Mouse (Mus musculus): ENCODE results near the gene Gm40193.
"Not testable (repeated sequence)": the region's sequence is repeated elsewhere in the genome, so short reads cannot be mapped to it uniquely, and the experiment has no call there.

Gm40193 gene

GRCm38 (mm10) chr11:70532839-70533238 lies at the start of gene Gm40193:
Gene Gm40193 (minus strand): TSS chr11:70532939.
- in situ Hi-C loops (cut with MboI; ENCODE audit: unreplicated experiment in 2 of 2) = no loop called here

DNA sequence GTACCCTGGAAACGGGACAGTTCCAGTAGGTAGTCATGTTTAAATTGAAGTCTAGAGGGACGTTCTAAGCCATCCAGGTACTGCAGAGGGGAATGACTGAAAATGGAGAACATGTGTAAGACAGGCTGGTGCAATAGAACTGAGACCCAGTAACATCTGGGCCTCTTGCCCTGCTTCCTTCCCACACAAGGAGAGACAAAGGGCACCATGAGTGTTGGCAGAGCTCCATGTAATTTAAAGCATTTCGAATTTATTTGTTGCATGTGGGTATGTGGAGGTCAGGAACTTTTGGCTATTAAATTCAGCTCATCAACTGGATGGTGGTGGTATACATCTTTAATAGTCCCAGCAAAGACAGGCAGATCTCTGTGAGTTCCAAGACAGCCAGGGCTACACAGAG lies 49.5 kb upstream of the Gm40193 start:
- in situ Hi-C loops (cut with MboI; ENCODE audit: unreplicated experiment in 2 of 2) = no loop called here

GRCm38 (mm10) chr11:70580921-70581320 lies 48.2 kb upstream of the Gm40193 start:
- in situ Hi-C loops (cut with MboI; ENCODE audit: unreplicated experiment in 2 of 2) = no loop called here

- in situ Hi-C loops (cut with MboI; ENCODE audit: unreplicated experiment in 2 of 2) = no loop called here
Observed at GRCm38 (mm10) chr11:70580358-70580720, 47.6 kb upstream of the Gm40193 start.

DNA sequence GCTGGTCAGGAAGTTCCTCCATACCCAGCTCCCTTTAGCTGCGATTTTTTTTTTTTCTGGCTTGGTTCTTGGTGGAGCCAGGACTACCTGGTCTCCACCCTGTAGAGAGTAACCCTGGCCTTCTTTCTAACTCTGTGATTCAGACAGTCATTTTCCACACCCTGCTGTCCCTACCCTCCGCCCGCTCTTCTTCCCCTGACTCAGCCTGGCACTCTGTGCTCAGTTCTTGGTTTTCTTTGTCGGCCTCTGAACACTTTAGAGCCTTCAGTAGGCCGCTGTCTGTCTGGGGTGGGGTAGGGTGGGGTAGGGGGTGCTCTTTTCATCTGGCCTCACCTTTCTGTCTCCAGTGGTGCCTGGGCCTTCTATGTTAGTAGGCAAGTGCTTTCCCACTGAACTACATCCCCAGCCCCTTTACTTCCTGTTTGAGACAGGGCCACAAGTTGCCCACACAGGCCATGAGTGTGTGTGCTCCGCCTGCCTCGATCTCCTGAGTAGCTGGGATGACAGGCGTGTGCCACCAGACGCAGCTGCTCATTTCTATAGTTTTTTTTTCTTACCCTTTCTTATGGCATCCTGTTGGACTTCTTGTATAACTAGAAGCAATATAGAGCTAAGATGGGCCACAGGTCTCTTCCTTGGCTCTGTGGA lies 47.1 kb upstream of the Gm40193 start:
- in situ Hi-C loops (cut with MboI; ENCODE audit: unreplicated experiment in 2 of 2) = no loop called here

GRCm38 (mm10) chr11:70578962-70579361 lies 46.2 kb upstream of the Gm40193 start:
- in situ Hi-C loops (cut with MboI; ENCODE audit: unreplicated experiment in 2 of 2) = no loop called here

DNA sequence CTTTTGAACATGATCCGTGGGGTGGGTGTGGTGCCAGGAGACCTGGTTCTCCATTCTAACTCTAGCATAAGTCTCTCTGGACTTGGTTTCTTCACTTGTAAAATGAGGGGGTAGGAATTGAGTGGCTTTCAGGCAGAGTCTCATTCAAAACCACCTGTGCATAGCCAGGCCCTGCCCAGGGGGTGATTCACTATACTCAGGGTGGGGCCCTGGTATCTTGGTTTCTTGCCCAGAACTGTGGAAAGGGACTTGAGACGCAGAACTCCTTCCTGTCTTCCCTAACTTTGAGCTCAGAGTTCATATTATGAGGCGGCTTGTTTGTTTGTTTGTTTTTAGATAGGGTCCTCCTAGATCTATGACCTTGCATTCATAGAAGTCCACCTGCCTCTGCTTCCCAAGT lies 44.5 kb upstream of the Gm40193 start:
- in situ Hi-C loops (cut with MboI; ENCODE audit: unreplicated experiment in 2 of 2) = no loop called here

- in situ Hi-C loops (cut with MboI; ENCODE audit: unreplicated experiment in 2 of 2) = no loop called here
Observed at GRCm38 (mm10) chr11:70573872-70574271, 41.1 kb upstream of the Gm40193 start.

DNA sequence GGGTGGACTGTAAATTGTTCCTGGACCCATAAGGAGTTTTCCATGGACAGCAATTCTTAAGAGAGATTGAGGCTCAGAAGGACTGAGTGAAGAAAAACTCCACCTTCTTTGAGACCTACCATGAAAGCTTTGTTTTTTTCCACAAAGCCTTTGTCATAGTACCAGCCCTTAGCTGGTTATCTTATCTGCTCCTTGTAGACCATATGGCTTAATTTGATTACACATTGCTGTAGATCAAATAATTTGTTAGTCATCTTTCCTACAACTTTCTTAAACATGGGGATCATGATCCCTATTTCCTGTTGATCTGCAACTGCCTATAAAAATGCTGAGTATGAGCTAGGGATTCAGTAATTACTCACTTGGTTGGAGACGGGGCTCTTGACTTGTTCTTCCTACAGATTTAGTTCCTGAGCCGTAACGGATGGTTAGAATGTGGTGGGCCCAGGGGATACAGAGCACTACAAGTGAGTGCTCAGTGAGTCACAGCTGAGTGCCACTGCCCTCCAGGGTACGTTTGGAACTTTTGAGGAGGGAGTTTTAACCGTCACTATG lies 39.7 kb upstream of the Gm40193 start:
- in situ Hi-C loops (cut with MboI; ENCODE audit: unreplicated experiment in 2 of 2) = no loop called here

- in situ Hi-C loops (cut with MboI; ENCODE audit: unreplicated experiment in 2 of 2) = no loop called here
Observed at GRCm38 (mm10) chr11:70571641-70572040, 38.9 kb upstream of the Gm40193 start.

GRCm38 (mm10) chr11:70570614-70571013 lies 37.9 kb upstream of the Gm40193 start:
- in situ Hi-C loops (cut with MboI; ENCODE audit: unreplicated experiment in 2 of 2) = not testable (repeated sequence)

- in situ Hi-C loops (cut with MboI; ENCODE audit: unreplicated experiment in 2 of 2) = no loop called here
Observed at GRCm38 (mm10) chr11:70566586-70566985, 33.8 kb upstream of the Gm40193 start.

DNA sequence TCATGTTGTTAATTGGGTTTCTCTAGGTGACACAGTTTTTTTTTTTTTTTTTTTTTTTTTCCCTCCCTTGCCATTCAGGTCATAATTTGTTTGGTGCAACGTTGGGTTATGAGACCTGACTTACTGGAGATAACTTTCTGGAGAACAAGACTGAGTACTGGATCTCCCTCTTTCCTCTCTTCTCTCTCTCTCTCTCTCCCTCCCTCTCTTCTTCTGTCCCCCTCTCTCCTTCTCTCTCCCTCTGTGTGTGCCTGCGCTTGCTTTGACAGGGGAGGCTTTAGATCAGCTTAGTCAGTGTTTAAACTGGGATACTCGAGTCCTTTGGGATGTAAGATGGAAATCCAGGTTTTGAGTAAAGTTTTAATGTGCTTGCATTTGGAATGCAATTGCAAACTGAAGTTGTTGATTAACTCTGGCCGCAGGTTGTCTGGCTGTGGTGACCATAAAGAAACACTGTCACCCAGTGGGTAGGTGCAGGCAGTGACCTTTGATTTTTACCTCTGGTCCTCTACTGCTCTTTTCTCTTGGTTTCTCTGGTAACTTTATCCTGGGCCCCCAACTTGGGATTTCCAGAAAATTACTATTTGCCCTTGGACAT lies 31.6 kb upstream of the Gm40193 start:
- in situ Hi-C loops (cut with MboI; ENCODE audit: unreplicated experiment in 2 of 2) = no loop called here

DNA sequence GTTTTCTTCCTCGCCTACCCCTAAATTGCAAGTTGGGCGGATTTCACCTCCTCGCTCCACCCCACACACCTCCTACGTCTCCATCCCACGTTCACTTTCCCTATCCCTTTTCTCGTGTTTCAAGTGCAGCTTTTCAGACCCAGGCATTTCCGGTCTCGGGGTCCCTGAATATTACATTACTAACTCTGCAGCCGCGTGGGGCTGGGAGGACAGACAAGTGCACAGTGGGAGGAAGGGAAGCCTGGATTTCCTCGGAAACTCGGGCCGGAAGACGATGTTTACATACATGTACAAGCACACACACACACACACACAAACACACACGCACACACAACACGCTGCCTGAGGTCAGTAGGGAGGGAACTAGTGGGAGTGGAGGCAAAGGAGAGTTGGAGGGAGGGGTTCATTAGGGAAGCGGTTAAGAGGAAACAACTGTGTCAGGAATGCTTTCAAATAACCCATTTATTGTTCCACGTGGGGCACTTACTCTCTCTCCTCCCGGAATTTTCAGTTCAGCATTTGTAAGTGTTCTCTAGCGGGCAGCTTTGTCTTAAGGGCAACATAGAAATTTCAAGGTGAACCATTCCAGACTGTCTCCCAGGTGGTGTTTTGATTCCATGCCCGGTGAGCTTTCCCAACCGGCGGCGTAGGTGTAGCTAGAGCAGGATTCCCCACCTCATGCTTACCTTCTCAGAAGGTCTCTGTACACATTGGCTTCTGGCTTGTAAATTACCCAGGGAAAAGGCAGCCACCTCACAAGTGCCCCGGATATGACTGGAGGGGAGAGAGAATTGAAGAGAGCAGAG lies 30.9 kb upstream of the Gm40193 start:
- in situ Hi-C loops (cut with MboI; ENCODE audit: unreplicated experiment in 2 of 2) = no loop called here

DNA sequence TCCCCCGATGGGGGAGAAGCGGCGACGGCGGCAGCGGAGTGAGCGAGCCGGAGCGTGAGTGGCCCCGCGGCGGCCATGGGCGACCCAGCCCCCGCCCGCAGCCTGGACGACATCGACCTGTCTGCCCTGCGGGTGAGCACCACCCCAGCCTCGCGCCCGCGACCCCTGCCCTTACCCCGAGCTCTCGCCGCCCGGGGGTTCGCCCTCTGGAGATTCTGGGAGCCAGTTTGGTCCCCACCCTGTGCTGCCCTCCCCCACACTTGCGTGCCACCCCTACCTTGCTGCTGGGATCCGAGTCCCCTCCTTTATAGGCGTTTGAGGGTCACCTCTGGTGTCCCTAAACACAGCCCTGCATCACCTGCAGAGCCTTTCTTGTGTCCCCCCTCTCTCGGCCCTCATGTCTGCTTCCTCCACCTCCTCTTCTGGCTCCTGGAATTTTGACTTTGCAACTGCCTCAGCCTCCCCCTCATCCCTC lies 30.3 kb upstream of the Gm40193 start:
- in situ Hi-C loops (cut with MboI; ENCODE audit: unreplicated experiment in 2 of 2) = no loop called here

- in situ Hi-C loops (cut with MboI; ENCODE audit: unreplicated experiment in 2 of 2) = no loop called here
Observed at GRCm38 (mm10) chr11:70562287-70562994, 29.7 kb upstream of the Gm40193 start, which contains the start of gene Mink1. Gene Mink1 (plus strand): TSS chr11:70562881.

GRCm38 (mm10) chr11:70561937-70562286 lies 29.2 kb upstream of the Gm40193 start:
- in situ Hi-C loops (cut with MboI; ENCODE audit: unreplicated experiment in 2 of 2) = no loop called here

DNA sequence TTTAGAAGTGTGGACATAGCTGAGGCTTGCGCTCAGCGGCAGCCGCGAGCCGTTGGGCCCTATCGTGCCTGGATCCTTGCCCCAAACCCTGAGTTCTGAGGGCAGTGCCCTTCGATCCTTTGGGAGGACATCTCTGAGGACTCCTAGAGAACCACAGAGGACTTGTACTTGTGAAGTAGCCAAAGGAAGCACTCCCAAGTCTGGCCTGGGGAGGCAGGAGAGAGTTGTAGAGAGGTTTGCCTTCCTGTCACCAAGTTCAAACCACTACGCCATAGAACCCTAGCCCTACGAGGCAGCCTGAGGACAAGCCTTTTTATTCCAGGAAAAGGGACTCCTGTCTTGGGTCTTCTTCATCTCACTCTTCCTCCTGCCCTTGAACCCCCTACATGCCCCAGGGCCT lies 24.8 kb upstream of the Gm40193 start:
- in situ Hi-C loops (cut with MboI; ENCODE audit: unreplicated experiment in 2 of 2) = no loop called here

DNA sequence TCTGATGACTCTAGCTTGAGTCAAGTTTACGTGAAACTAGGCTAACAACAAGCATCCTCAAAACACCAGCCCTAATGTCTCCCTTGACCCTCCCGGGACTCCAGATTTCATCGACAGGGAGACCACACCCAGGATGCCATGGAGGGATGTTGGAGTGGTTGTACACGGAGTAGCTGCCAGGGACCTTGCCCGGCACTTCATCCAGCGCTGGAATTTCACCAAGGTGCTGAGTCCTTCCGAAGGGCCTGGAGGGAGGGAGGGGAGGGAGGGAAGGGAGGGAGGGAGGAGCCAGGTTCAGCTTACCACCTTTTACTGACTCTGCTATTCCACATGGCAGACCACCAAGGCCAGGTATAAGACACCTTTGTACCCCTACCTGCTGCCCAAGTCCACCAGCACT lies 21.2 kb upstream of the Gm40193 start:
- in situ Hi-C loops (cut with MboI; ENCODE audit: unreplicated experiment in 2 of 2) = no loop called here

DNA sequence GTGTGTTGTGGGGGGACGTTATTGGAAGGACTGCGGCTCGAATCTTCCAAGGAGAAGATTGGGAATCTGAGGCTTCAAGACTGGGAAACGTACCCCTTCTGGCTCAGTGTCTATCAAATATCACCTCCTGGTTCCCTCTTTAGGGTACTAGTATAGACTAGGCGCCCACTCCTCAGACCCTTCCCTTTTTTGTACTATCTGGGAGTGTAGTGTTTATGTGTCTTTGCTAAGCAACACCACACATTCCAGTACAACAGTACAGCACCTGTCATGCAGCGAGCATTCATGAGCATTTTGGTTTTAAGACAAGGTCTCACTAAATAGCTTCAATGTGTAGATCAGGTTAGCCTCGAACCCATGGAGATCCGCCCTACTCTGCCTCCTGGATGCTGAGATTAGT lies 18.8 kb upstream of the Gm40193 start:
- in situ Hi-C loops (cut with MboI; ENCODE audit: unreplicated experiment in 2 of 2) = no loop called here

- in situ Hi-C loops (cut with MboI; ENCODE audit: unreplicated experiment in 2 of 2) = loop anchor here (10.0 kb wide), 2 partner anchors 50 to 60 kb away; no protein-coding TSS in a partner anchor
Observed at GRCm38 (mm10) chr11:70544496-70544895, 11.8 kb upstream of the Gm40193 start.
